Mouse (Mus musculus): Measurements from ENCODE around the gene Cdk17. TPM values are rescaled to one million over a fixed set of nuclear protein-coding genes. Genes with fewer than 3 reads are reported as not detected.
"Not testable (repeated sequence)": the region's sequence is repeated elsewhere in the genome, so short reads cannot be mapped to it uniquely, and the experiment has no call there.

The Cdk17 gene
- polyA plus RNA-seq, 1 experiment from 2014 or later = 19.2 TPM

GRCm38 (mm10) chr10:93143986-93144314 is 16.7 kb upstream of the Cdk17 start:
- H3K9ac ChIP-seq = no peak overlapping the region
- no peak for ATAC-seq (ENCODE audit: insufficient number of reproducible peaks, insufficient read depth, low FRiP score, low TSS enrichment, low read depth)
- no peaks in the 10 kb centered on the region for H3K27me3 ChIP-seq
- no peak overlapping the region for H3K27ac ChIP-seq
- no peaks in the 10 kb centered on the region for H3K4me1 ChIP-seq
- no peaks in the 10 kb centered on the region for H3K36me3 ChIP-seq
- no peak overlapping the region for H3K4me3 ChIP-seq
- 70% methylated on average over 6 of the region's 6 CpGs for WGBS
- no peaks in the 10 kb centered on the region for H3K9me3 ChIP-seq
- H3K4me2 ChIP-seq = no peak overlapping the region

GRCm38 (mm10) chr10:93144579-93144978 is 16.1 kb upstream of the Cdk17 start:
- H3K4me3 ChIP-seq = no peak overlapping the region
- 83% methylated on average over 1 of the region's 1 CpGs for WGBS
- H3K4me1 ChIP-seq = no peaks in the 10 kb centered on the region
- no peak overlapping the region for H3K4me2 ChIP-seq
- H3K27ac ChIP-seq = no peak overlapping the region
- no peaks in the 10 kb centered on the region for H3K27me3 ChIP-seq
- no peak overlapping the region for H3K9ac ChIP-seq
- H3K9me3 ChIP-seq = no peaks in the 10 kb centered on the region
- H3K36me3 ChIP-seq = no peaks in the 10 kb centered on the region
- no peak for ATAC-seq (ENCODE audit: insufficient number of reproducible peaks, insufficient read depth, low FRiP score, low TSS enrichment, low read depth)

- no peak overlapping the region for H3K4me2 ChIP-seq
- H3K9me3 ChIP-seq = no peaks in the 10 kb centered on the region
- H3K4me3 ChIP-seq = no peak overlapping the region
- H3K36me3 ChIP-seq = no peaks in the 10 kb centered on the region
- 88% methylated on average over 10 of the region's 10 CpGs for WGBS
- H3K9ac ChIP-seq = no peak overlapping the region
- no peaks in the 10 kb centered on the region for H3K4me1 ChIP-seq
- ATAC-seq (ENCODE audit: insufficient number of reproducible peaks, insufficient read depth, low FRiP score, low TSS enrichment, low read depth) = no peak
- no peaks in the 10 kb centered on the region for H3K27me3 ChIP-seq
- no peak overlapping the region for H3K27ac ChIP-seq
Observed at GRCm38 (mm10) chr10:93145088-93145487, 15.6 kb upstream of the Cdk17 start.

- no peaks in the 10 kb centered on the region for H3K4me1 ChIP-seq
- no peak overlapping the region for H3K4me3 ChIP-seq
- no peaks in the 10 kb centered on the region for H3K27me3 ChIP-seq
- H3K9me3 ChIP-seq = no peaks in the 10 kb centered on the region
- no peak for ATAC-seq (ENCODE audit: insufficient number of reproducible peaks, insufficient read depth, low FRiP score, low TSS enrichment, low read depth)
- no peaks in the 10 kb centered on the region for H3K36me3 ChIP-seq
- WGBS = 83% methylated on average over 4 of the region's 4 CpGs
- no peak overlapping the region for H3K4me2 ChIP-seq
- H3K9ac ChIP-seq = no peak overlapping the region
- no peak overlapping the region for H3K27ac ChIP-seq
Observed at GRCm38 (mm10) chr10:93146601-93147000, 14.1 kb upstream of the Cdk17 start.

- ATAC-seq (ENCODE audit: insufficient number of reproducible peaks, insufficient read depth, low FRiP score, low TSS enrichment, low read depth) = no peak
- Histone ChIP-seq H3K4me3 (no peak overlapping the region), H3K9ac (no peak overlapping the region), H3K9me3 (no peaks in the 10 kb centered on the region), H3K4me2 (no peak overlapping the region), H3K36me3 (no peaks in the 10 kb centered on the region), H3K27ac (no peak overlapping the region), H3K4me1 (no peaks in the 10 kb centered on the region), H3K27me3 (no peaks in the 10 kb centered on the region)
- WGBS = 88% methylated on average over 6 of the region's 6 CpGs
Observed at GRCm38 (mm10) chr10:93147691-93148090, 13.0 kb upstream of the Cdk17 start.

GRCm38 (mm10) chr10:93149597-93149996 is 11.1 kb upstream of the Cdk17 start:
- Histone ChIP-seq H3K4me3 (no peak overlapping the region), H3K27ac (no peak overlapping the region), H3K36me3 (no peaks in the 10 kb centered on the region), H3K4me2 (no peak overlapping the region), H3K9ac (no peak overlapping the region), H3K27me3 (no peaks in the 10 kb centered on the region), H3K4me1 (no peaks in the 10 kb centered on the region), H3K9me3 (no peaks in the 10 kb centered on the region)
- WGBS = 53% methylated on average over 1 of the region's 2 CpGs
- no peak for ATAC-seq (ENCODE audit: insufficient number of reproducible peaks, insufficient read depth, low FRiP score, low TSS enrichment, low read depth)

- WGBS = 69% methylated on average over 6 of the region's 6 CpGs
Observed at GRCm38 (mm10) chr10:93151775-93152174, 8.9 kb upstream of the Cdk17 start.

GRCm38 (mm10) chr10:93152698-93153097 is 8.0 kb upstream of the Cdk17 start:
- ATAC-seq (ENCODE audit: insufficient number of reproducible peaks, insufficient read depth, low FRiP score, low TSS enrichment, low read depth) = no peak
- Histone ChIP-seq H3K9ac (no peak overlapping the region), H3K4me3 (no peak overlapping the region), H3K4me2 (no peak overlapping the region), H3K4me1 (no peaks in the 10 kb centered on the region), H3K27me3 (no peaks in the 10 kb centered on the region), H3K36me3 (no peaks in the 10 kb centered on the region), H3K9me3 (no peaks in the 10 kb centered on the region), H3K27ac (no peak overlapping the region)
- WGBS = 84% methylated on average over 5 of the region's 5 CpGs

More at GRCm38 (mm10) chr10:93151775-93152174, 8.9 kb upstream of the Cdk17 start:
- Histone ChIP-seq H3K4me2 (no peak overlapping the region), H3K4me3 (no peak overlapping the region), H3K9ac (no peak overlapping the region), H3K9me3 (no peaks in the 10 kb centered on the region), H3K4me1 (no peaks in the 10 kb centered on the region), H3K36me3 (no peaks in the 10 kb centered on the region), H3K27ac (no peak overlapping the region), H3K27me3 (no peaks in the 10 kb centered on the region)
- no peak for ATAC-seq (ENCODE audit: insufficient number of reproducible peaks, insufficient read depth, low FRiP score, low TSS enrichment, low read depth)

GRCm38 (mm10) chr10:93153404-93153803 is 7.3 kb upstream of the Cdk17 start:
- ATAC-seq (ENCODE audit: insufficient number of reproducible peaks, insufficient read depth, low FRiP score, low TSS enrichment, low read depth); H3K4me2 ChIP-seq; H3K9ac ChIP-seq; H3K27me3 ChIP-seq; H3K27ac ChIP-seq; H3K36me3 ChIP-seq; H3K9me3 ChIP-seq; H3K4me3 ChIP-seq; H3K4me1 ChIP-seq: not testable (repeated sequence)
- WGBS = 81% methylated on average over 2 of the region's 2 CpGs

GRCm38 (mm10) chr10:93159651-93160496 is 801 bp upstream of the Cdk17 start:
- Histone ChIP-seq H3K27me3 (no peaks in the 10 kb centered on the region), H3K9me3 (no peaks in the 10 kb centered on the region), H3K4me1 (peaks cover 21% of the 10 kb centered on the region), H3K4me3 (peak overlapping the region; percentile 96), H3K36me3 (no peaks in the 10 kb centered on the region), H3K9ac (peak overlapping the region; percentile 97), H3K27ac (peak overlapping the region; percentile 99), H3K4me2 (peak overlapping the region; percentile 69)
- ATAC-seq (ENCODE audit: insufficient number of reproducible peaks, insufficient read depth, low FRiP score, low TSS enrichment, low read depth) = peak; percentile 71
- WGBS = 27% methylated on average over 17 of the region's 17 CpGs

- Histone ChIP-seq H3K4me1 (peaks cover 27% of the 10 kb centered on the region), H3K36me3 (no peaks in the 10 kb centered on the region), H3K27me3 (no peaks in the 10 kb centered on the region), H3K9ac (peak overlapping the region; percentile 97), H3K4me3 (peak overlapping the region; percentile 96), H3K9me3 (no peaks in the 10 kb centered on the region), H3K4me2 (peak overlapping the region; percentile 69), H3K27ac (peak overlapping the region; percentile 99)
- peak; percentile 89 for ATAC-seq (ENCODE audit: insufficient number of reproducible peaks, insufficient read depth, low FRiP score, low TSS enrichment, low read depth)
- under 1% methylated on average over 24 of the region's 26 CpGs for WGBS
Observed at GRCm38 (mm10) chr10:93160497-93160806, 223 bp upstream of the Cdk17 start.

GRCm38 (mm10) chr10:93161511-93162275 is 1.0 kb downstream of the Cdk17 start:
- under 1% methylated on average over 32 of the region's 33 CpGs for WGBS
- Histone ChIP-seq H3K36me3 (no peaks in the 10 kb centered on the region), H3K4me3 (peak overlapping the region; percentile 96), H3K4me1 (peaks cover 39% of the 10 kb centered on the region), H3K4me2 (peak overlapping the region; percentile 69), H3K27me3 (no peaks in the 10 kb centered on the region), H3K9me3 (no peaks in the 10 kb centered on the region), H3K27ac (peak overlapping the region; percentile 99), H3K9ac (peak overlapping the region; percentile 97)
- ATAC-seq (ENCODE audit: insufficient number of reproducible peaks, insufficient read depth, low FRiP score, low TSS enrichment, low read depth) = peak; percentile 33
